Mouse (Mus musculus) 3134 (cell line): ENCODE data around the gene Rgs3.

Source experiments
- DNase-seq: peaks from one replicate; pipeline ENCODE4 v3.0.0-alpha.2; 2011; ENCODE audit warnings: low spot score; ENCODE audit not compliant: insufficient read length; ENCODE audit errors: extremely low read depth

Rgs3 gene

GRCm38 (mm10) chr4:62683148-62683547, 123.5 kb downstream of the Rgs3 start:
- no peak for DNase-seq

DNA sequence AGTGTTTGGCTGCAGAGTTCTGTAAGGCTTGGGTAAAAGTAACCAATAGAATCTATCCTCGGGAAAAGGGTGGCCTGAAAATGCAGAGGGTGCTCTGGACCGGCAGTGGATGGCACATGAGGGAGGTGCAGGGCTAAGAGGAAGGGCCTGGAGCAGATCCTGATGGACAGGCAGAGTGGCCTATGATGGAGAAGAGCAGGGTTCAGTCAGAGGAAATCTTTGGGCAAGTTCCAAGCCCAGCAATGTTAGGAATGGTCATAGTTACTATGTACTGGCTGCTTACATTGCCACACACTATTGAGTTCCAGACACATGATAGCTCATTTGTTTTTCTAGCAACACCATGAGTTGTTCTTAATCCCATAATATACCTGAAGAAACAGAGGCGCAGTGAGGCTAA, 124.7 kb downstream of the Rgs3 start:
- peak; percentile 63 for DNase-seq

GRCm38 (mm10) chr4:62685268-62685667, 125.6 kb downstream of the Rgs3 start:
- DNase-seq, result peak; percentile 54

DNA sequence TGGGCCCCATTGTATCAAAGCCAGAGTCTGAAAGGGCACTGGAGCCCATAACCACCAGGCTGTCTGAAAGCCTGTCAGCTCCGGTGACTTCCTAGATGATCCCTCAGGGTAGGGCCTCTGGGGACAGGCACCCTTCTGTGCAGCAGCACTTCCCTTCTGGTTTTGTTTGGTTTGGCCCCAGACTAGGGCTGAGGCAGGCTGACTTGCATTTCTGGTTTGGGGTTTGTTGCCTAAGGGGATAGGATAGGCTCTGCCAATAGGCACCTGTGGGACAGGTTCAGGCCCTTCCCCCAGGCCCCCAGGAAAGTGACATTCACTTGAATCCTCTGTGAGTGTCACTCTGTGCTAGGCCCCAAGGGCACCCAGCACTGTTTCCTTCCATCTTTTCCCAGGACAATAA, 127.1 kb downstream of the Rgs3 start:
- peak; percentile 63 for DNase-seq

DNA sequence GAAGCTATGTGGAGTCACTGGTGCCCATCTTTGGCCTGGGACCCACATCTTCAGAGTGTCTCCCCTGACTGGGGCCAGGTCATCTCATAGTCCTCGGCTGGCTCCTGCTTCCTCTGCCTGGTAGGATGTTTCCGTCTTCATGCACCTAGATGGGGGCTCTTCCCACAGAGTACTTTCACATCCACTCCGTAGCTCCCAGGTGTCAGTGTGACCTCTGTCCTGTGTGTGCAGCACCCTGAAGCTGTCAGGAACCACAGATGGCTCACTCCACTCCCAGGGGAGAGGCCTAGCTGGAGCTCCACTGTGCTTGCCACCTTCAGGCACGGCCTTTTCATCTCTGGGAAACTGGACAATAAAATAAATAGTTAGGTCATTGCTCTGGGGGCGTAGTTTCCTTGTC, 128.5 kb downstream of the Rgs3 start:
- DNase-seq, result no peak

GRCm38 (mm10) chr4:62690997-62691396, 131.3 kb downstream of the Rgs3 start:
- no peak for DNase-seq

DNA sequence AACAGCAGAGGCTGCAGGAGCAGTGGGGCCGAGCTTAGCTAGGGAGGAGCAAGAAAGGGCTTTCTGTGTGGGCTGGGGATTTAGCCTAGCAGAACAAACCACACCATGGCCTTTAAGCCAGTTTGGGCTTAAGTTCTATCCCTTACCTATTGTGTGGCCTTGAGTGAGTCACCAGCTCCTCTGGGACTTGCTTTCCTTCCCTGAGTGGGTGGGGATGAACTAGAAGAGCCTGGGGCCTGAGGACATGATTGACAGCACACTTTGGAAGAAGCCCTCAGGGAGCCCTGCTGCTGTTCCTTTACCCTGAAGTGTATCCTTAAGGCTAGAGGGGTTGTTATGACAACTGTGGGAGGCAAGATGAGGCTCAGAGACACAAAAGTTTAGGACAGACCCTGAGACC, 132.0 kb downstream of the Rgs3 start:
- DNase-seq, result peak; percentile 73

DNA sequence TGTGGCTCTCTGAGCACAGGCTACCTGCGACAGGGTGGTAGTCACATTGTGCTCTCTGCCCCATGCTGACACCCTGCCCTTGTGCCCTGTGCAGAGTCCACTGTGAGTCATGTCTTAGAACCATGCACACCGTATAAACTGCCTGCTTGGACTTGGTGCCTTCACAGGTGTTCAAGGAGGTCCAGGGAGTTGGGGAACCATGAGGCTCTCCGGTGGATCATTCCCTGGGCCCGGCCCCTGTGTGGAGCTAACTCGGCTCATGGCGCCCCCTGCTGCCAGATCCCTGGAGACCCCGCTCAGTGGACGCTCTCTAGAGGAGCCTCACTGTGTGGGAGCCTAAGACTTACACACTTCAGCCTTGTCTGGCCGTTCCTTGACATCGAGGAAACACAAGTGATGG, 134.2 kb downstream of the Rgs3 start:
- no peak for DNase-seq

DNA sequence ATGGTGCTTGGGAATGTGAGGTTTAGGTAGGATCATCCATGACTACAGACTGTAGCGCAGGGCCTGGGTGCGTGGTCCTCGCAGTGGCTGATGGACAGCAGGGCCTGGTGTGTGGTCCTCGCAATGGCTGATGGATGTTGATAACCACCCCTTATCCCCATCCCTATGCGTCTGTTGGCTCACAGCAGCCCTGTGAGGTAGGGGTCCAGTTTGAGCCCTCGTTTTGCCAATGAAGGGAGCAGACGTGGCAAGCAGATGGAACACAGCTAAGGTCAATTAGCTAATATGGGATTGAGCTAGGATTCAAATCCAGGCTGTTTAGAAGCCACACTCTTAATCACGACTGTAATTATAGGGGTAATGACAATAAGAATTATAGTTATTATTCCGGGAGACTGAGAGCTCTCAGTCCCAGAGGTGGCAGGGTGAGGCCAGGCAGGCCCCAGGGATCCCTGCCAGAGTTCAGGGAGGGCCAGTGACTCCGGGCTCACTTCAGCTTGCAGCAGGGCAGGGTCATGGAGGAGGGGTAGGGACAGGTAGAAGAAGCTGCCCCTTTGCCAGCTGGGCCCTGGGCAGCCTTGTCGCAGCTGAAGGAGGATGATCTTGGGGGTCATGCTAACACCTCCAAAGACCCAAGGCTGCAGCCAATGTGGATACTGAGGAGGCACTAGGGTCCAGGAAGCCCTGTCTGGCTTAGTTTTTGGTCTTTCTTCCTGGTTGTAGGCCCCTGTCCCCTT, 135.2 kb downstream of the Rgs3 start:
- DNase-seq, result no peak

GRCm38 (mm10) chr4:62695523-62695922, 135.9 kb downstream of the Rgs3 start:
- DNase-seq, result no peak

DNA sequence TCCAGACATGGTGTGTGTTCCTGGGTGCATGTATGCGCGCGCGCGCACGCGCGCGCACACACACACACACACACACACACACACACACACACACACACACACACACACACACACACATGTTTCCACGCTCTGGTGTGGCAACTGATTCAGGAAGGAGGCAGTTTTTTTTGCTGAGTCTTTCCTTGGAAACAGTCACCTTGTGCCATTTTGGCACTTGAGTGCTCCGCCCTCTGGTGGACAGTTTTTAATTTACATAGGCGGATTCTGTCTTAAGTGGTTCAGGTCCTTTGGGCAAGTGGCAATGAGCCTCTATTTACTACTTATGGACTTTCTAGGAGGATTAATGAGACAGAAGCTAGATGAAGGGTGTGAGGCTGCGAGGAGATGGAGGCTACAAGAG, 136.3 kb downstream of the Rgs3 start:
- DNase-seq, result peak; percentile 53

DNA sequence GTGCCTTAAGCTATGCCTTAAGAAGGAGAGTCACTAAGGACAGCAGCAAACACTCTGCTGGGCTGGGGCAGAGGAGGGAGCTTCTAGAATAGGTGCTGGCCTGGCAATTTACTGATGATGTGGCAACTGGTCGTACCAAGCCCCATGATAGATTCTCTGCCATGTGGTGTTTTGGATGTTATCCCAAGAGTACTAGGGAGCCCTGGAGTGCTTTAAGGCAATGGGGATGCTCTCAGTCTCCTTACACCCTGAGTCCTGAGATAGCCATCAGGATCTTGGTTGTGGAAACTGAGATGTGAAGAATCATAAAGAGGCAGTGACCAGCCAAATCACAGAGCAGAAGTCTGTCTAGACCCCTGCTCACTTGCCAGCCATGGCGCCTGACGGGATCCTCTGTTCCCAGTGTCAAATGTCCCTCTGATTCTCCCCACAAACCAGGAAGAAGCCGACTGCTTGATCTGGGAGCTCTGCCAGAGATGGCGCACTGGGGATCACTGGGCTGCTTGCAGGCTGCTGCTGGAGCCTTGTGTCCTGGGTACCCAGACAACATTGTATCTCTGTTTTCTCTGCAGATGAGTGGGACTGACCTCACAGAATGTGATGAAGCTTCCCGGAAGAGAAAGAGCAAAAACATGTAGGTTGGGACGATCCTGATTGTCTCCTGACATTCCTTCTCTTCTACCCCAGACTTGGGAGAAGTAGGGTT, 137.2 kb downstream of the Rgs3 start:
- no peak for DNase-seq

GRCm38 (mm10) chr4:62697469-62697868, 137.8 kb downstream of the Rgs3 start:
- DNase-seq, result peak; percentile 65

DNA sequence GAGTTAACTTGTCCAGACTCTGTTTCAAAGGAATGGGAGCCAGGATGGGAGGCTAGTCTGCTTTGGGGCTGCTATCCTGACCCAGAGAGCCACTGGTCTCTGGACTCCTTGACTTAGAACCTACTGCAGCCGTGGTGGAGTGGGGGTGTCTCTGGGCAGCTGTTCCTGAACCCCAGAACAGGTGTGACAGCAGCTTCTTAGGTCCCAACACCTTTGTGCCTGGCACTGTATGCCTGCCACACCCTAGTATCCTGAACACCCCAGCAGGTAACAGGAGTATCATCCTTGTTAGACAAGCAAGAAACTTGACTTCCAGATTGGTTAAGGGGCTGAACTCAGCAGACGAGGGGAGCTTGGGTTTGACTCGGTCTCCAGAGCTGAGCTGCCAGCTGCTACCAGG, 138.9 kb downstream of the Rgs3 start:
- no peak for DNase-seq

DNA sequence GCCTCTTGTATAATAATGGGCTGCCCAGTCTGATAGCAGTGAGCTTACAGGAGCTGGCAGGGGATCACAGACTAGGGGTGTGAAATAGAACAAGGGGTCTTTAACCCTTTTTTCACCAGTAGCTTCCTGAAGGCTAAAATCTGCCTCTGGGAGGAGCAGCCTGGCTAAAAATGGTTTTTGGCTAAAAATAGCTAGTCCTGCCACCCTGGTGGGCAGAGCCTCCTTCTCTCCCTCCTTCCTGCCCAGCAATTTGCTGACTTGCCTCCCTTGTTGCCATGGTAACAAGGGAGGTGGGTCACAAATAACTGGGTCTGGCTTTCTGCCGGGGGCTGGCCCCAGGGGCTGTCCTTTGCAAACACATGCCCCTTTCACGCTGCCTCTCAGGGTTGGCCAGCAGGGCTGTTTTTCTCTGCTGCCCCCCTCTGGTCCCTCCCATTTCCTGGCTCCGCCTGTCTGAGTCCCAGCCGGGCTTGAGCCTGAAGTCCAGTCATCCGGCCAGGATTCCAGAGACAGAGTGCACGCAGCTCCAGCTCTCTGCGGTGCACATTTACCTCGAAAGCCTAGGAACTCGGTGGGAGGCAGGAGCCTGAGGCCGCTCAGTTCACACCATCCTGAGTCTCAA, 139.7 kb downstream of the Rgs3 start:
- peak; percentile 97 for DNase-seq

DNA sequence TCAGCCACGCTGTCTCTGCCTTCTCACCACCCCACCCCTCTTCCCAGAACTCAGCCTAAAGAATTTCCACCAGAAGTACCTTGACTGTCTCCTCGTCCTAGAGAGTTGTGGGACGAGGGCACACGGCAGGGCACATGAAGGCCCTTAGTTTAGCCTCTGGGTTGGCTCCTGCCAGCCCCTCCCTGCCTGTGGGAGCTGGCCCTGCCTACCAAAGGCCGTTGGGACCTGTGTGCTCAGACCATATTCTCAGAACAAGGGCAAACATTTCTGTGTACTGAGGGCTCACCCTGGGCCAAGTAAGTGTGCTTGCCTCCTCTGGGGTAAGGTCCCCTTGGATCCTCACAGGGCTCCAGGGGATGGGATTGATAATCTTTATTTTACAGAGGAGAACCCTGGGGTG, 140.8 kb downstream of the Rgs3 start:
- DNase-seq, result peak; percentile 47

DNA sequence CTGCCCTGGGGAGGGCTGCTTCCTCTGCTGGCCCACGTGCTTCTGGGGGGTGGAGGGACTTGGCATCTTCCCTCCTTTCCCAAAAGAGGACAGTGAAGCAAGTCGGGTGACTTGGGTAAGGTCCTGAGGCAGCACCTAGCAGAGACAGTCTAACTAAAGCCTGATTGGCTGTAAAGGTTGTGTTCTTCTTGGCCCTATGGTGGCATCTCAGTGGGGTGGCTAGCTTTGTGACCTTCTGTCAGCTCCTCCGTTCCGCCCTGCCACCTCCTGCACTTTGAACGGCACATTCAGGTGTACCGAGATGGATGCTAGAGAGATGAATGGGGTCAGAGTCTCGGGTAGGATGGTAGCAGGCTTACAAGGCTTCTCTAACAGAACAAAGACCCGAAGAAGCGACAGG, 143.5 kb downstream of the Rgs3 start:
- DNase-seq, result no peak

DNA sequence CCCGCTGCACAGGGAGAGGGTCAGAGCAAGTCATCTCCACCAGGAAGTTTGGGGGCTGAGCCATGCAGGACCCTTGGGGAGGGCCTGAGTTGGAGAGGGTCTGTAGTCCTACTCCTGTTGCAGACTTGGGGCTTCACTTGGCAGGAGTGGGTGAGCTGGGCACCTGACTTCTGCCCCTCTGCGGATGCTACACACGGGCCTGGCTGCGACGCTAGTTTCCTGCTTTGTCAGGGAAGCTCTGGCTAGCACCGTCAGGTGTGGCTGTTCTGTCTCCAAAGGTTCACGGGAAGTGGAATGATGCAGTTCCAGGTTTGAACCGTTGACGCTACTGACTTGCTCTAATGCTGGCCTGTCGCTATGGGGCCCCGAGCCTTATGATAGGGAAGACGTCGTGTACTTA, 144.6 kb downstream of the Rgs3 start:
- DNase-seq, result no peak

DNA sequence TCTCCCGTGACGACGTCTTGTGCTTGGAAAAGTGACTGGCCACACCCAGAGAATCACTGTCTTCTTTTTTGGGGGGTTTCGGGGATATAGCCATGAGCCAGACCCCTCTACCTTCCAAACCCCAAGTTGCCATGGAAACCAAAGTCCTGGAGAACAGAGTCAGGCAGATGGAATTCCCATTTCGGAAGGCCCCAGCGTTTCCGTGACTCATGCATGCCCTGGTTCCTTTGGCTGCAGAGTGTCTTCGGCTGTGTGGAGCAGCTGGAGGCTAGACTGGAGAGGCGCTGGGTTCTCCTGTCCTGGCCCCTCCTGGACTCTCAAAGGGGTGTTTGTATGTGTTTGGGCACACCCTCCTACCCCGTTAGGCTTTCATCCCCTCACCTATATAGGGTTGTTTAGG, 145.4 kb downstream of the Rgs3 start:
- peak; percentile 88 for DNase-seq

GRCm38 (mm10) chr4:62705749-62706148, 146.1 kb downstream of the Rgs3 start:
- DNase-seq, result no peak

- no peak for DNase-seq
Observed at GRCm38 (mm10) chr4:62708084-62708483, 148.4 kb downstream of the Rgs3 start.

DNA sequence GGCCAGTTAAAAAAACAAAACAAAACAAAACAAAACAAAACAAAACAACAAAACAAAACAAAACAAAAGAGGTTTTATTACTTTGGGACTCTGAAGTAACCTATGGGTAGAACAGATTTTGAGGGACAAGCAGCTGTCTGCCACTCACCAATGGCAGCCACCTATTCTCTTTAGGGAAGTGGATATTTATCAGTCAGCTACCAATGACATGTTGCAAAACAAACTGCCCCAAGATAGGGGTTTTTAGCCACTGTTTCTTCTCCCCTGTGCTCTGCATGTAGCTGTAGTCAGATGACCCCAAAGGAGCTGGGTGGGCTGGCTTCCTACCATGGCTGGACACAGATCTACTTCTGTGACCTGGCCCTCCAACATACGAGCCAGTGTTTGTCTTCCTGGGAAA, 149.3 kb downstream of the Rgs3 start:
- DNase-seq, result no peak
